Mouse (Mus musculus) adipocyte (in vitro differentiated cells): ENCODE data around the gene Vmn1r195.
"Not testable (repeated sequence)": the region's sequence is repeated elsewhere in the genome, so short reads cannot be mapped to it uniquely, and the experiment has no call there.

Experiments used
- DNase-seq: peaks from one replicate; pipeline ENCODE4 v3.0.0-alpha.2; 2016; ENCODE audit warnings: low spot score

Gene Vmn1r195

GRCm38 (mm10) chr13:22270222-22270621 is at the start of gene Vmn1r195:
TSS of gene Vmn1r195 (plus strand) at chr13:22270522.
- not testable (repeated sequence) for DNase-seq

GRCm38 (mm10) chr13:22223060-22223459 is 47.3 kb upstream of the Vmn1r195 start, which contains the start of gene Vmn1r193:
TSS of gene Vmn1r193 (minus strand) at chr13:22223160.
- not testable (repeated sequence) for DNase-seq

- no peak for DNase-seq
Measured at GRCm38 (mm10) chr13:22243915-22244314, 26.4 kb upstream of the Vmn1r195 start, which contains the start of gene Vmn1r194. TSS of gene Vmn1r194 (plus strand) at chr13:22244215.

- no peak for DNase-seq
Measured at GRCm38 (mm10) chr13:22271721-22272120, 1.4 kb downstream of the Vmn1r195 start.

GRCm38 (mm10) chr13:22284578-22284977 is 14.3 kb downstream of the Vmn1r195 start:
- DNase-seq, result no peak

- no peak for DNase-seq
Measured at GRCm38 (mm10) chr13:22289620-22290019, 19.3 kb downstream of the Vmn1r195 start, which contains the start of gene Vmn1r196. TSS of gene Vmn1r196 (plus strand) at chr13:22289920.

- not testable (repeated sequence) for DNase-seq
Measured at GRCm38 (mm10) chr13:22308075-22308474, 37.8 kb downstream of the Vmn1r195 start.

GRCm38 (mm10) chr13:22315361-22315760 is 45.0 kb downstream of the Vmn1r195 start:
- no peak for DNase-seq

GRCm38 (mm10) chr13:22317366-22317765 is 47.0 kb downstream of the Vmn1r195 start:
- DNase-seq, result no peak

- no peak for DNase-seq
Measured at GRCm38 (mm10) chr13:22320091-22320490, 49.8 kb downstream of the Vmn1r195 start.

GRCm38 (mm10) chr13:22324289-22324688 is 54.0 kb downstream of the Vmn1r195 start, which contains the start of gene Vmn1r197:
TSS of gene Vmn1r197 (plus strand) at chr13:22324589.
- DNase-seq, result no peak
